Mouse (Mus musculus) forebrain, embryonic 10.5 days (tissue): ENCODE data around the gene Smim12. TPM values are rescaled to one million over a fixed set of nuclear protein-coding genes. Genes with fewer than 3 reads are reported as not detected.
A peak's percentile ranks its signal among the peaks of the same experiment; 100 is the strongest.

Experiments used
- DNase-seq: peaks from one replicate; pipeline ENCODE4 v3.0.0-alpha.2; 2017; ENCODE audit warnings: low spot score; ENCODE audit errors: extremely low spot score
- H3K27ac ChIP-seq: fragments of 300-500 bp; sonication (generic); 2 replicates; pipeline ENCODE4 v1.5.1; 2016; ENCODE audit warnings: mild to moderate bottlenecking
- H3K27me3 ChIP-seq: fragments of 300-500 bp; sonication (generic); 2 replicates; pipeline ENCODE4 v1.6.1; 2016; ENCODE audit warnings: mild to moderate bottlenecking; ENCODE audit not compliant: poor library complexity, severe bottlenecking
- H3K36me3 ChIP-seq: fragments of 300-500 bp; sonication (generic); replicated peaks from 2 replicates; pipeline ENCODE4 v1.6.1; 2016; ENCODE audit warnings: mild to moderate bottlenecking, moderate library complexity
- H3K4me1 ChIP-seq: fragments of 300-500 bp; sonication (generic); 2 replicates; pipeline ENCODE4 v1.6.1; 2016
- H3K4me3 ChIP-seq: fragments of 300-500 bp; sonication (generic); 2 replicates; pipeline ENCODE4 v1.5.1; 2016; ENCODE audit warnings: mild to moderate bottlenecking, moderate library complexity
- H3K9me3 ChIP-seq: fragments of 300-500 bp; sonication (generic); 2 replicates; pipeline ENCODE4 v1.6.1; 2016; ENCODE audit warnings: mild to moderate bottlenecking, moderate library complexity
- WGBS: fragments of 180-500 bp; shearing (Covaris S2); methylation state at CpG from one replicate; pipeline ENCODE4 v1.1.7; 2016; 5-methylcytosine and 5-hydroxymethylcytosine counted together
- polyA plus RNA-seq: library from polyadenylated mRNA; unstranded; fragments of >200 nt; fragmentation: Nextera tagmentation; extraction: Ambion mirVana; gene quantifications from 2 replicates; pipeline ENCODE4 v1.2.1, GENCODE M21; 2016

Gene Smim12
- polyA plus RNA-seq, 1 experiment from 2014 or later, result 78.0 TPM

- DNase-seq, result no peak
- WGBS, result 69% methylated on average over 6 of the region's 6 CpGs
- Histone ChIP-seq H3K4me3 (no peak overlapping the region), H3K9me3 (no peaks in the 10 kb centered on the region), H3K27me3 (peaks cover 3% of the 10 kb centered on the region), H3K4me1 (peaks cover 20% of the 10 kb centered on the region), H3K36me3 (peaks cover 14% of the 10 kb centered on the region), H3K27ac (no peak overlapping the region)
These were observed 888 bp upstream of the Smim12 start for GRCm38 (mm10) chr4:127242696-127243095.

GRCm38 (mm10) chr4:127243953-127244352, 369 bp downstream of the Smim12 start:
- Histone ChIP-seq H3K27me3 (no peaks in the 10 kb centered on the region), H3K4me1 (peaks cover 17% of the 10 kb centered on the region), H3K36me3 (peaks cover 25% of the 10 kb centered on the region), H3K4me3 (peak overlapping the region; percentile 97), H3K9me3 (no peaks in the 10 kb centered on the region), H3K27ac (peak overlapping the region; percentile 89)
- no peak for DNase-seq
- under 1% methylated on average over 26 of the region's 26 CpGs for WGBS

- peaks cover 28% of the 10 kb centered on the region for H3K36me3 ChIP-seq
- no peaks in the 10 kb centered on the region for H3K27me3 ChIP-seq
- peaks cover 13% of the 10 kb centered on the region for H3K4me1 ChIP-seq
- no peak overlapping the region for H3K4me3 ChIP-seq
- 1% methylated on average over 5 of the region's 5 CpGs for WGBS
- no peaks in the 10 kb centered on the region for H3K9me3 ChIP-seq
- DNase-seq, result peak; percentile 85
- H3K27ac ChIP-seq, result no peak overlapping the region
These were observed 6.2 kb downstream of the Smim12 start for GRCm38 (mm10) chr4:127249701-127250349.

GRCm38 (mm10) chr4:127251963-127252585, 8.5 kb downstream of the Smim12 start:
- DNase-seq, result no peak
- Histone ChIP-seq H3K27ac (no peak overlapping the region), H3K9me3 (no peaks in the 10 kb centered on the region), H3K4me1 (peaks cover 5% of the 10 kb centered on the region), H3K4me3 (no peak overlapping the region), H3K36me3 (peaks cover 21% of the 10 kb centered on the region), H3K27me3 (no peaks in the 10 kb centered on the region)
- WGBS, result 64% methylated on average over 22 of the region's 22 CpGs

- no peak overlapping the region for H3K4me3 ChIP-seq
- H3K4me1 ChIP-seq, result peaks cover 5% of the 10 kb centered on the region
- no peak for DNase-seq
- H3K27me3 ChIP-seq, result no peaks in the 10 kb centered on the region
- no peaks in the 10 kb centered on the region for H3K36me3 ChIP-seq
- H3K9me3 ChIP-seq, result no peaks in the 10 kb centered on the region
- H3K27ac ChIP-seq, result no peak overlapping the region
- 64% methylated on average over 5 of the region's 5 CpGs for WGBS
These were observed 13.2 kb downstream of the Smim12 start for GRCm38 (mm10) chr4:127256739-127257138.

- Histone ChIP-seq H3K36me3 (no peaks in the 10 kb centered on the region), H3K4me3 (no peak overlapping the region), H3K4me1 (peaks cover 7% of the 10 kb centered on the region), H3K9me3 (no peaks in the 10 kb centered on the region), H3K27ac (no peak overlapping the region), H3K27me3 (no peaks in the 10 kb centered on the region)
- 65% methylated on average over 12 of the region's 12 CpGs for WGBS
- DNase-seq, result no peak
These were observed 14.8 kb downstream of the Smim12 start for GRCm38 (mm10) chr4:127258186-127258897.

- H3K36me3 ChIP-seq, result no peaks in the 10 kb centered on the region
- 90% methylated on average over 14 of the region's 14 CpGs for WGBS
- H3K4me3 ChIP-seq, result no peak overlapping the region
- H3K27me3 ChIP-seq, result no peaks in the 10 kb centered on the region
- H3K27ac ChIP-seq, result no peak overlapping the region
- DNase-seq, result no peak
- H3K4me1 ChIP-seq, result peaks cover 18% of the 10 kb centered on the region
- H3K9me3 ChIP-seq, result no peaks in the 10 kb centered on the region
These were observed 18.0 kb downstream of the Smim12 start for GRCm38 (mm10) chr4:127261601-127262000.

GRCm38 (mm10) chr4:127263438-127264182, 20.0 kb downstream of the Smim12 start:
- 78% methylated on average over 19 of the region's 19 CpGs for WGBS
- no peak for DNase-seq
- Histone ChIP-seq H3K36me3 (no peaks in the 10 kb centered on the region), H3K9me3 (no peaks in the 10 kb centered on the region), H3K27ac (peak overlapping the region; percentile 65), H3K4me1 (peaks cover 18% of the 10 kb centered on the region), H3K27me3 (no peaks in the 10 kb centered on the region), H3K4me3 (no peak overlapping the region)

- no peak for DNase-seq
- Histone ChIP-seq H3K27ac (peak overlapping the region; percentile 65), H3K4me1 (peaks cover 22% of the 10 kb centered on the region), H3K4me3 (no peak overlapping the region), H3K9me3 (no peaks in the 10 kb centered on the region), H3K36me3 (no peaks in the 10 kb centered on the region), H3K27me3 (0 out of 2 replicates have a peak, but pooled peaks cover 4% of the 10 kb centered on the region)
- 76% methylated on average over 5 of the region's 5 CpGs for WGBS
These were observed 20.6 kb downstream of the Smim12 start for GRCm38 (mm10) chr4:127264183-127264554.

- H3K4me1 ChIP-seq, result peaks cover 13% of the 10 kb centered on the region
- 58% methylated on average over 9 of the region's 9 CpGs for WGBS
- H3K4me3 ChIP-seq, result no peak overlapping the region
- H3K9me3 ChIP-seq, result no peaks in the 10 kb centered on the region
- H3K27me3 ChIP-seq, result no peaks in the 10 kb centered on the region
- no peak overlapping the region; the same call in 1 of the 2 replicates for H3K27ac ChIP-seq
- DNase-seq, result no peak
- H3K36me3 ChIP-seq, result no peaks in the 10 kb centered on the region
These were observed 34.9 kb downstream of the Smim12 start for GRCm38 (mm10) chr4:127278451-127279001.

GRCm38 (mm10) chr4:127279241-127279640, 35.7 kb downstream of the Smim12 start:
- Histone ChIP-seq H3K27ac (no peak overlapping the region), H3K27me3 (no peaks in the 10 kb centered on the region), H3K9me3 (no peaks in the 10 kb centered on the region), H3K4me3 (no peak overlapping the region), H3K36me3 (no peaks in the 10 kb centered on the region), H3K4me1 (peaks cover 13% of the 10 kb centered on the region)
- 84% methylated on average over 9 of the region's 9 CpGs for WGBS
- DNase-seq, result no peak

GRCm38 (mm10) chr4:127286907-127287306, 43.3 kb downstream of the Smim12 start:
- DNase-seq, result no peak
- Histone ChIP-seq H3K36me3 (no peaks in the 10 kb centered on the region), H3K27me3 (no peaks in the 10 kb centered on the region), H3K27ac (no peak overlapping the region), H3K4me3 (no peak overlapping the region), H3K9me3 (no peaks in the 10 kb centered on the region), H3K4me1 (peaks cover 5% of the 10 kb centered on the region; the same call in 1 of the 2 replicates)
- WGBS, result 87% methylated on average over 4 of the region's 4 CpGs
